Mouse (Mus musculus) frontal cortex, postnatal 10 days (tissue): ENCODE results near the gene Ncaph2.

Source experiments
- DNase-seq, 2 experiments: peaks; one replicate each; pipeline ENCODE4 v3.0.0; 2022; ENCODE audit warnings: low spot score in 2 of 2, mixed read lengths in 1 of 2

Ncaph2 gene

GRCm38 (mm10) chr15:89343325-89343724, 12.2 kb upstream of the Ncaph2 start:
- DNase-seq: no peak

GRCm38 (mm10) chr15:89350447-89350846, 5.1 kb upstream of the Ncaph2 start:
- DNase-seq: no peak

- DNase-seq: no peak
These were observed 4.2 kb upstream of the Ncaph2 start for GRCm38 (mm10) chr15:89351302-89351701.

GRCm38 (mm10) chr15:89352054-89352453, 3.5 kb upstream of the Ncaph2 start:
- no peak for DNase-seq

- no peak for DNase-seq
These were observed 2.7 kb upstream of the Ncaph2 start for GRCm38 (mm10) chr15:89352795-89353194.

- no peak for DNase-seq
These were observed 1.7 kb upstream of the Ncaph2 start for GRCm38 (mm10) chr15:89353837-89354236.

- DNase-seq: no peak
These were observed 1.1 kb upstream of the Ncaph2 start for GRCm38 (mm10) chr15:89354455-89354854.

- peak; percentile 71 to 79 for DNase-seq
These were observed 853 bp downstream of the Ncaph2 start for GRCm38 (mm10) chr15:89356372-89356771.

- DNase-seq: no peak
These were observed 3.3 kb downstream of the Ncaph2 start for GRCm38 (mm10) chr15:89358784-89359183.

GRCm38 (mm10) chr15:89363051-89363450, 7.5 kb downstream of the Ncaph2 start:
- no peak for DNase-seq

- no peak for DNase-seq
These were observed 9.6 kb downstream of the Ncaph2 start for GRCm38 (mm10) chr15:89365141-89365551.

- no peak for DNase-seq
These were observed 16.5 kb downstream of the Ncaph2 start for GRCm38 (mm10) chr15:89372068-89372467.

- DNase-seq: no peak
These were observed 17.0 kb downstream of the Ncaph2 start for GRCm38 (mm10) chr15:89372536-89372935.

- DNase-seq: peak; percentile 77 to 81
These were observed 17.7 kb downstream of the Ncaph2 start for GRCm38 (mm10) chr15:89373027-89373761.

GRCm38 (mm10) chr15:89373762-89374248, 18.3 kb downstream of the Ncaph2 start, which contains the start of gene Sco2:
TSS of gene Sco2 (minus strand) at chr15:89373846.
- peak; percentile 87 to 90 for DNase-seq

GRCm38 (mm10) chr15:89374340-89374739, 18.8 kb downstream of the Ncaph2 start:
- no peak for DNase-seq

GRCm38 (mm10) chr15:89374801-89375534, 19.4 kb downstream of the Ncaph2 start:
- no peak for DNase-seq

GRCm38 (mm10) chr15:89376040-89376439, 20.5 kb downstream of the Ncaph2 start:
- DNase-seq: no peak

- no peak for DNase-seq
These were observed 21.4 kb downstream of the Ncaph2 start, which contains the start of gene Tymp for GRCm38 (mm10) chr15:89376957-89377356. TSS of gene Tymp (minus strand) at chr15:89377039.

GRCm38 (mm10) chr15:89377362-89377761, 21.8 kb downstream of the Ncaph2 start:
- no peak for DNase-seq

- no peak for DNase-seq
These were observed 22.7 kb downstream of the Ncaph2 start for GRCm38 (mm10) chr15:89377938-89378828.
